7 mouse cellular contexts compared by ENCODE assay signal in the genomic region with DNA sequence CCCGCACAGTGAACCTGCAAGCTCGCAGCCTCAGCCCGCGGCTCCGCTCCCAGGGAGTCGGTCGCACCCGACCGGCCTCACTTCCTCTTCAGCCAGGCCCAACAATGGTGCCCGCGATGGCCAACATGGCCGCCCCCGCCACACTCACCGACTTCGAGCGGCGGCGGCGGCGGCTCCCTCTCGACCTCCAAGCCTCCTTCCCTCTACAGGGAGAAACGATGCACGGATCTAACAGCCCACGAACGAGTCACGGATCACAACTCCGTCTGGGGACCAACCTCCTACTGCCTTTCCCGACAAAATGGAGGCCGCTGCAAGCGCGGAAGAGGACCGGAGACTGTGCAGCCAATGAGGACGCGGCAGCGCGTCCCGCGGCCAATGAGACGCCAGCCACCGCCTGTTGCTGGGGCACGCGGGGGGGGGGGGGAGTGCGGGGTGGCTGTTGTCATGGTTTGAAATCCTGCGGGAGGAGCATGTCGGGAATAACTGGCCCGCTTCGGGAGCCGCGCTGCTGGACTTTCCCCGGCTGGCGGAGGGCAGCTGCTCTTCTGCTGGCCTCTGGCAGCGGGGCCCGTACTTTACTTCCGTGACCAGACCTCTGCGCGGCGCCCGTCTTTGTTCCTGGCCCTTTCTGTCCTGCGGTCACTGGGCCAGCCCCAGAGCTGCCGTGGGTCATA. TPM values are rescaled to one million over a fixed set of nuclear protein-coding genes. Genes with fewer than 3 reads are reported as not detected.
DNase-seq lines count a peak whose midpoint lies in the region; ATAC-seq lines count a peak whose summit lies in the region.

A gene (minus strand): TSS at position 325 of the 677 bp plus-strand sequence.

- peaks cover 55% of the 10 kb centered on the region for H3K4me1 ChIP-seq in limb, embryonic 10.5 days
- peaks cover 56% of the 10 kb centered on the region for H3K4me1 ChIP-seq in midbrain, embryonic 13.5 days (replicated peaks)

- H3K4me3 ChIP-seq in limb, embryonic 10.5 days = peak within 1 kb of the TSS; percentile 77
- peak within 1 kb of the TSS; percentile 76 for H3K4me3 ChIP-seq in midbrain, embryonic 13.5 days (replicated peaks)

- peak within 1 kb of the TSS; percentile 99 for H3K27ac ChIP-seq in limb, embryonic 10.5 days
- peak within 1 kb of the TSS; percentile 98 for H3K27ac ChIP-seq in midbrain, embryonic 13.5 days

- DNase-seq in adrenal gland, postnatal 10 days = peak; percentile 93
- DNase-seq in embryo, embryonic 9.5 days (ENCODE audit: extremely low spot score) = peak; percentile 97
- no peak for DNase-seq in gonadal fat pad, adult 2 months (ENCODE audit: low read depth)
- DNase-seq in kidney, adult 11 months = peak; percentile 93
- DNase-seq in limb, embryonic 10.5 days (ENCODE audit: low spot score) = peak; percentile 97
- DNase-seq in spleen, adult 12 weeks (ENCODE audit: low spot score) = peak; percentile 83

- no peaks in the 10 kb centered on the region for H3K27me3 ChIP-seq in limb, embryonic 10.5 days (ENCODE audit: low read depth, poor library complexity, severe bottlenecking)
- H3K27me3 ChIP-seq in midbrain, embryonic 13.5 days = no peaks in the 10 kb centered on the region

- H3K9ac ChIP-seq in midbrain, embryonic 13.5 days (replicated peaks) = peak within 1 kb of the TSS; percentile 95

- no peaks in the 10 kb centered on the region for H3K9me3 ChIP-seq in limb, embryonic 10.5 days (replicated peaks)
- H3K9me3 ChIP-seq in midbrain, embryonic 13.5 days = no peaks in the 10 kb centered on the region

- 0% methylated on average over 60 of the region's 60 CpGs for WGBS in limb, embryonic 10.5 days
- under 1% methylated on average over 59 of the region's 60 CpGs for WGBS in midbrain, embryonic 13.5 days

- H3K4me2 ChIP-seq in midbrain, embryonic 13.5 days (replicated peaks) = peak within 1 kb of the TSS; percentile 78

- peak; percentile 97 for ATAC-seq in midbrain, embryonic 13.5 days

- H3K36me3 ChIP-seq in limb, embryonic 10.5 days = peaks cover 39% of the 10 kb centered on the region
- peaks cover 12% of the 10 kb centered on the region; the same call in 1 of the 2 replicates for H3K36me3 ChIP-seq in midbrain, embryonic 13.5 days

RNA-seq across cellular contexts. Expression of the gene that starts here (rescaled TPM):
- 100 to 1,000 TPM in 1 of 2 experiments, 10 to 100 TPM in 1; 98.7 to 149 TPM for total RNA-seq in adrenal gland, postnatal 10 days (2021)
- polyA plus RNA-seq in gonadal fat pad, adult 2 months (2012; rRNA removed) = 32.1 and 37.5 TPM in 2 replicates
- 177 and 208 TPM in 2 replicates for polyA plus RNA-seq in limb, embryonic 10.5 days (2016; fragmentation: Nextera tagmentation; extraction: Ambion mirVana)
- 144 TPM in 2 replicates for polyA plus RNA-seq in midbrain, embryonic 13.5 days (2015; fragmentation: Nextera tagmentation; extraction: Ambion mirVana)
